Mouse (Mus musculus): ENCODE measurements around the gene Cdh24.

Gene Cdh24

GRCm38 (mm10) chr14:54643011-54643410 is 1.8 kb upstream of the Cdh24 start:
- WGBS = 68% methylated on average over 2 of the region's 2 CpGs

GRCm38 (mm10) chr14:54642224-54642944 is 1.2 kb upstream of the Cdh24 start:
- 73% methylated on average over 25 of the region's 25 CpGs for WGBS

- WGBS = 1% methylated on average over 28 of the region's 28 CpGs
Observed at GRCm38 (mm10) chr14:54640946-54641304, 239 bp downstream of the Cdh24 start, which contains the start of gene Gm17606. Gene Gm17606 (plus strand): TSS chr14:54640952.

- 55% methylated on average over 4 of the region's 4 CpGs for WGBS
Observed at GRCm38 (mm10) chr14:54640121-54640520, 1.0 kb downstream of the Cdh24 start.

GRCm38 (mm10) chr14:54638210-54638609 is 3.0 kb downstream of the Cdh24 start:
- WGBS = 37% methylated on average over 5 of the region's 5 CpGs

GRCm38 (mm10) chr14:54636954-54637353 is 4.2 kb downstream of the Cdh24 start:
- WGBS = 51% methylated on average over 8 of the region's 8 CpGs

GRCm38 (mm10) chr14:54634182-54634581 is 7.0 kb downstream of the Cdh24 start:
- whole genome bisulfite sequencing = 79% methylated on average over 4 of the region's 4 CpGs

GRCm38 (mm10) chr14:54632252-54632651 is 8.9 kb downstream of the Cdh24 start:
- 95% methylated on average over 37 of the region's 37 CpGs for WGBS

- 89% methylated on average over 4 of the region's 4 CpGs for WGBS
Observed at GRCm38 (mm10) chr14:54631240-54631599, 9.9 kb downstream of the Cdh24 start.

- 66% methylated on average over 11 of the region's 11 CpGs for WGBS
Observed at GRCm38 (mm10) chr14:54630583-54631239, 10.5 kb downstream of the Cdh24 start.

GRCm38 (mm10) chr14:54629797-54630196 is 11.4 kb downstream of the Cdh24 start:
- WGBS = 93% methylated on average over 2 of the region's 2 CpGs

GRCm38 (mm10) chr14:54628103-54628502 is 13.1 kb downstream of the Cdh24 start:
- 87% methylated on average over 5 of the region's 5 CpGs for WGBS

- WGBS = 61% methylated on average over 10 of the region's 10 CpGs
Observed at GRCm38 (mm10) chr14:54624976-54625375, 16.2 kb downstream of the Cdh24 start.

- 88% methylated on average over 6 of the region's 6 CpGs for WGBS
Observed at GRCm38 (mm10) chr14:54623334-54623733, 17.8 kb downstream of the Cdh24 start.

- 89% methylated on average over 1 of the region's 1 CpGs for WGBS
Observed at GRCm38 (mm10) chr14:54621133-54621532, 20.0 kb downstream of the Cdh24 start, which contains the start of gene Psmb11. Gene Psmb11 (plus strand): TSS chr14:54621433.

- under 1% methylated on average over 25 of the region's 25 CpGs for WGBS
Observed at GRCm38 (mm10) chr14:54617897-54618365, 23.2 kb downstream of the Cdh24 start, which contains the start of gene Psmb5. Gene Psmb5 (minus strand): TSS chr14:54618022.

GRCm38 (mm10) chr14:54617152-54617896 is 23.8 kb downstream of the Cdh24 start:
- 2% methylated on average over 38 of the region's 38 CpGs for WGBS

- WGBS = 94% methylated on average over 16 of the region's 16 CpGs
Observed at GRCm38 (mm10) chr14:54616226-54616825, 24.8 kb downstream of the Cdh24 start.

GRCm38 (mm10) chr14:54614130-54614529 is 27.0 kb downstream of the Cdh24 start:
- 88% methylated on average over 16 of the region's 16 CpGs for WGBS

GRCm38 (mm10) chr14:54610648-54611047 is 30.5 kb downstream of the Cdh24 start:
- 51% methylated on average over 6 of the region's 6 CpGs for WGBS

- WGBS = 81% methylated on average over 4 of the region's 4 CpGs
Observed at GRCm38 (mm10) chr14:54609962-54610361, 31.2 kb downstream of the Cdh24 start.

- 40% methylated on average over 4 of the region's 4 CpGs for WGBS
Observed at GRCm38 (mm10) chr14:54609245-54609644, 31.9 kb downstream of the Cdh24 start.

All from cerebral cortex, adult 2 months (tissue).